Mouse (Mus musculus) forebrain, embryonic 15.5 days (tissue): ENCODE results near the gene Lmtk2. TPM values are rescaled to one million over a fixed set of nuclear protein-coding genes. Genes with fewer than 3 reads are reported as not detected.

Source experiments
- ATAC-seq: fragments of 200-750 bp; cut with Nextera tagmentation; replicated peaks from 2 replicates; pipeline ENCODE4 v1.8.0; 2017; ENCODE audit warnings: mild to moderate bottlenecking, moderate TSS enrichment, moderate library complexity
- H3K27ac ChIP-seq: fragments of 300-500 bp; sonication (generic); replicated peaks from 2 replicates; pipeline ENCODE4 v1.5.1; 2015; ENCODE audit warnings: mild to moderate bottlenecking, inconsistent platforms
- H3K27me3 ChIP-seq: fragments of 300-500 bp; sonication (generic); 2 replicates; pipeline ENCODE4 v1.6.1; 2015; ENCODE audit warnings: inconsistent platforms
- H3K36me3 ChIP-seq: fragments of 300-500 bp; sonication (generic); 2 replicates; pipeline ENCODE4 v1.6.1; 2015; ENCODE audit warnings: mild to moderate bottlenecking, inconsistent platforms
- H3K4me1 ChIP-seq: fragments of 300-500 bp; sonication (generic); 2 replicates; pipeline ENCODE4 v1.6.1; 2015; ENCODE audit warnings: inconsistent platforms
- H3K4me2 ChIP-seq: fragments of 300-500 bp; sonication (generic); replicated peaks from 2 replicates; pipeline ENCODE4 v1.6.1; 2015; ENCODE audit warnings: mild to moderate bottlenecking, inconsistent platforms
- H3K4me3 ChIP-seq: fragments of 300-500 bp; sonication (generic); 2 replicates; pipeline ENCODE4 v1.5.1; 2015; ENCODE audit warnings: mild to moderate bottlenecking, inconsistent platforms
- H3K9ac ChIP-seq: fragments of 300-500 bp; sonication (generic); replicated peaks from 2 replicates; pipeline ENCODE4 v1.6.1; 2015; ENCODE audit warnings: mild to moderate bottlenecking, inconsistent platforms
- H3K9me3 ChIP-seq: fragments of 300-500 bp; sonication (generic); 2 replicates; pipeline ENCODE4 v1.6.1; 2016; ENCODE audit warnings: inconsistent platforms
- WGBS: fragments of 180-500 bp; shearing (Covaris S2); methylation state at CpG from one replicate; pipeline ENCODE4 v1.1.7; 2015; ENCODE audit warnings: mixed read lengths; 5-methylcytosine and 5-hydroxymethylcytosine counted together
- polyA plus RNA-seq: library from polyadenylated mRNA; unstranded; fragments of >200 nt; fragmentation: Nextera tagmentation; extraction: Ambion mirVana; gene quantifications from 2 replicates; pipeline ENCODE4 v1.2.1, GENCODE M21; 2015

Lmtk2 gene
- polyA plus RNA-seq, 1 experiment from 2014 or later, result 8.4 TPM

GRCm38 (mm10) chr5:144084271-144084670, 16.0 kb upstream of the Lmtk2 start:
- ATAC-seq, result no peak
- WGBS, result 62% methylated on average over 4 of the region's 4 CpGs
- Histone ChIP-seq H3K9me3 (no peaks in the 10 kb centered on the region), H3K27ac (no peak overlapping the region), H3K27me3 (no peaks in the 10 kb centered on the region), H3K9ac (no peak overlapping the region), H3K4me3 (no peak overlapping the region), H3K4me2 (no peak overlapping the region), H3K4me1 (peaks cover 3% of the 10 kb centered on the region; the same call in 1 of the 2 replicates), H3K36me3 (no peaks in the 10 kb centered on the region)

GRCm38 (mm10) chr5:144085696-144086095, 14.5 kb upstream of the Lmtk2 start:
- H3K4me2 ChIP-seq, result no peak overlapping the region
- H3K27me3 ChIP-seq, result no peaks in the 10 kb centered on the region
- peaks cover 2% of the 10 kb centered on the region; the same call in 1 of the 2 replicates for H3K4me1 ChIP-seq
- no peak overlapping the region for H3K27ac ChIP-seq
- WGBS, result 79% methylated on average over 6 of the region's 6 CpGs
- no peaks in the 10 kb centered on the region for H3K36me3 ChIP-seq
- H3K9me3 ChIP-seq, result no peaks in the 10 kb centered on the region
- no peak overlapping the region for H3K9ac ChIP-seq
- ATAC-seq, result no peak
- H3K4me3 ChIP-seq, result no peak overlapping the region

DNA sequence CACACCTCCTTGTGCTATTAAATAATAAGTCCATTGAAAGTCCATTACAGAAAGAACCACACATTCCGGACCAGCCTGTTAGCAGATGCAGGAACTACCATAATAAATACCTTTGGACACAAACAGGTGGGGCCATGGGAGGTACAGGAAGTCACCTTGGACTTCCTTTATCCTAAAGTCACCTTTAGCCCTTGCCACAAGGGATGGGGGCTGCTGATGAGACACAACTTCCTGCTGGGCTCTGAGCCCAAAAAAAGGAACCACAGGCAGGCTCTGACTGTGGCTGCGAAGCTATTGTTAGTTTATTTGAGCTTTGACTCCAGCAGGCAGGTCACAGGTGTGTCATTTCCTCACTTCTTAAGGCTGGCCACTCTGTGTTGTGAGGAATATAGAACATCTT, 13.7 kb upstream of the Lmtk2 start:
- no peaks in the 10 kb centered on the region for H3K27me3 ChIP-seq
- WGBS, result 63% methylated on average over 2 of the region's 2 CpGs
- no peaks in the 10 kb centered on the region for H3K4me1 ChIP-seq
- H3K27ac ChIP-seq, result no peak overlapping the region
- H3K36me3 ChIP-seq, result no peaks in the 10 kb centered on the region
- no peaks in the 10 kb centered on the region for H3K9me3 ChIP-seq
- no peak overlapping the region for H3K9ac ChIP-seq
- H3K4me2 ChIP-seq, result no peak overlapping the region
- H3K4me3 ChIP-seq, result no peak overlapping the region
- no peak for ATAC-seq

- no peak for ATAC-seq
- Histone ChIP-seq H3K27ac (no peak overlapping the region), H3K27me3 (no peaks in the 10 kb centered on the region), H3K9ac (no peak overlapping the region), H3K4me2 (no peak overlapping the region), H3K9me3 (no peaks in the 10 kb centered on the region), H3K4me1 (no peaks in the 10 kb centered on the region), H3K4me3 (no peak overlapping the region), H3K36me3 (no peaks in the 10 kb centered on the region)
- 85% methylated on average over 2 of the region's 2 CpGs for WGBS
Observed at GRCm38 (mm10) chr5:144088354-144088753, 11.9 kb upstream of the Lmtk2 start.

GRCm38 (mm10) chr5:144095461-144095970, 4.7 kb upstream of the Lmtk2 start:
- Histone ChIP-seq H3K27ac (no peak overlapping the region), H3K9me3 (no peaks in the 10 kb centered on the region), H3K4me1 (no peaks in the 10 kb centered on the region), H3K9ac (no peak overlapping the region), H3K27me3 (peaks cover 8% of the 10 kb centered on the region; the same call in 1 of the 2 replicates), H3K4me2 (no peak overlapping the region), H3K4me3 (no peak overlapping the region), H3K36me3 (no peaks in the 10 kb centered on the region)
- no peak for ATAC-seq
- 80% methylated on average over 6 of the region's 6 CpGs for WGBS

GRCm38 (mm10) chr5:144097902-144098639, 2.2 kb upstream of the Lmtk2 start:
- Histone ChIP-seq H3K27ac (no peak overlapping the region), H3K27me3 (peaks cover 8% of the 10 kb centered on the region; the same call in 1 of the 2 replicates), H3K4me1 (peaks cover 16% of the 10 kb centered on the region), H3K36me3 (no peaks in the 10 kb centered on the region), H3K4me2 (no peak overlapping the region), H3K9ac (no peak overlapping the region), H3K9me3 (no peaks in the 10 kb centered on the region), H3K4me3 (no peak overlapping the region)
- no peak for ATAC-seq
- 46% methylated on average over 16 of the region's 16 CpGs for WGBS

GRCm38 (mm10) chr5:144098640-144098929, 1.7 kb upstream of the Lmtk2 start:
- no peak overlapping the region for H3K4me3 ChIP-seq
- no peak overlapping the region for H3K4me2 ChIP-seq
- H3K27ac ChIP-seq, result no peak overlapping the region
- H3K9me3 ChIP-seq, result no peaks in the 10 kb centered on the region
- ATAC-seq, result no peak
- no peaks in the 10 kb centered on the region for H3K36me3 ChIP-seq
- WGBS, result 34% methylated on average over 8 of the region's 8 CpGs
- H3K27me3 ChIP-seq, result peaks cover 8% of the 10 kb centered on the region; the same call in 1 of the 2 replicates
- H3K4me1 ChIP-seq, result peaks cover 16% of the 10 kb centered on the region
- H3K9ac ChIP-seq, result no peak overlapping the region

DNA sequence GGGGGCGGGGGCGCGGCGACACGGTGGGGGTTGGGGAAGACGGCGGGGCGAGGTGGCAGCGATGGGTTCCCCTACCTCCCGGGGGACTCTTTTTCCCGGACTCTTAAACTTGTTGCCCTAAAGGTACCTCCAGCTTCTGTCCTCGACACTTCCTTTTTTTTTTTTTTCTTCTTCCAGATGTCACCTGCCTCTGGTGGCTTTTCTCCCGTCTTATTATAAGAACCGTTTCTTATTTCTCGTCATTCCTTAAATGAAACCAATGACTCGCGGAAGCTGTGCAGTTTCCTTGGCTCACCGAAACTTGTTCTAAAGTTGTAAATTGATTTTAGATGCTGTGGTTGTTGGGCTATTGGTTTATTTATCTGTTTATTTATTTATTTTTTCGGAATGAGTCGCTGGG, 712 bp downstream of the Lmtk2 start:
- H3K9ac ChIP-seq, result peak overlapping the region; percentile 89
- H3K36me3 ChIP-seq, result no peaks in the 10 kb centered on the region
- no peaks in the 10 kb centered on the region for H3K9me3 ChIP-seq
- H3K4me3 ChIP-seq, result peak overlapping the region; percentile 88
- peaks cover 16% of the 10 kb centered on the region for H3K4me1 ChIP-seq
- WGBS, result 2% methylated on average over 20 of the region's 20 CpGs
- H3K27me3 ChIP-seq, result peaks cover 8% of the 10 kb centered on the region; the same call in 1 of the 2 replicates
- peak overlapping the region; percentile 59 for H3K4me2 ChIP-seq
- H3K27ac ChIP-seq, result peak overlapping the region; percentile 95
- no peak; the same call in 1 of the 2 replicates for ATAC-seq

DNA sequence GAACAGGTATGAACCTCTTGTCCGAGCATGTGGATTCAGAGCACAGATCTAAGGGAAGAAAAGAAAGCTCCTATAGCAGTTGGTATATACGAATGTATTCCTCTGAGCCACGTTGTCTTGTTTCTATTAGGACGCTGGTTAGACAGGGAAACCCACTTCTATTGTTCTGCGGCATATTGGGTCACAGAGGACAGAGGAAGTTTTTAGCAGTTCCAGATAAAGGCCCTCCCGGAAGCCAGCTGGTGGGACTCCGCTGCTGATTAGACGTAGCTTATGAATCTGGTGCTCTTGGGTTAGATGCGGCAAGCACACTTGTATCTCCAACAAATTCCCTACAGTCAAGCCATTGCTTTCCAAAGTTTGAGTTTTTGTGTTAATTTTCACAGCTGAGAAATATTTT, 4.8 kb downstream of the Lmtk2 start:
- WGBS, result 69% methylated on average over 9 of the region's 9 CpGs
- Histone ChIP-seq H3K27me3 (no peaks in the 10 kb centered on the region), H3K4me1 (peaks cover 16% of the 10 kb centered on the region), H3K9ac (no peak overlapping the region), H3K36me3 (no peaks in the 10 kb centered on the region), H3K4me2 (no peak overlapping the region), H3K4me3 (no peak overlapping the region), H3K9me3 (no peaks in the 10 kb centered on the region), H3K27ac (no peak overlapping the region)
- no peak for ATAC-seq

GRCm38 (mm10) chr5:144105471-144106129, 5.4 kb downstream of the Lmtk2 start:
- Histone ChIP-seq H3K27me3 (no peaks in the 10 kb centered on the region), H3K4me2 (no peak overlapping the region), H3K4me3 (no peak overlapping the region), H3K4me1 (peaks cover 16% of the 10 kb centered on the region), H3K27ac (no peak overlapping the region), H3K36me3 (no peaks in the 10 kb centered on the region), H3K9ac (no peak overlapping the region), H3K9me3 (no peaks in the 10 kb centered on the region)
- 72% methylated on average over 6 of the region's 6 CpGs for WGBS
- no peak for ATAC-seq

DNA sequence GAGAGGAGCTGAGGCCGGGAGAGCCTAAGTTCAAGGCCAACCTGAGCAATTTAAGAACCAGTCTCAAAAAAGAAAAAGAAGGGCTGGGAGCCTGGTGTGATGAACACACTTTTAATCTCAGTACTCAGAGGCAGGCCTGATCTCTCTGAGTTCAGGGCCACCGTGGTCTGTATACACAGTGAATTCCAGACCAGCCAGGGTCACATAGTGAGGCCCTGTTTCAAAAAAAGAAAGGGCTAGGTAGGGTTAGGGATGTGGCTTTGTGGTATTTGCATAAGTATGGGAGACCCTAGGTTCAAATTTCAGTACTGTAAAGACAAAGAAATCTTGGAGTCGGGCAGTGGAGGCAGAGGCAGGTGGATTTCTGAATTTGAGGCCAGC, 5.9 kb downstream of the Lmtk2 start:
- Histone ChIP-seq H3K36me3 (no peaks in the 10 kb centered on the region), H3K9me3 (no peaks in the 10 kb centered on the region), H3K4me3 (no peak overlapping the region), H3K9ac (no peak overlapping the region), H3K27me3 (no peaks in the 10 kb centered on the region), H3K4me2 (no peak overlapping the region), H3K4me1 (peaks cover 14% of the 10 kb centered on the region), H3K27ac (no peak overlapping the region)
- no peak for ATAC-seq
- WGBS, result 91% methylated on average over 3 of the region's 3 CpGs

DNA sequence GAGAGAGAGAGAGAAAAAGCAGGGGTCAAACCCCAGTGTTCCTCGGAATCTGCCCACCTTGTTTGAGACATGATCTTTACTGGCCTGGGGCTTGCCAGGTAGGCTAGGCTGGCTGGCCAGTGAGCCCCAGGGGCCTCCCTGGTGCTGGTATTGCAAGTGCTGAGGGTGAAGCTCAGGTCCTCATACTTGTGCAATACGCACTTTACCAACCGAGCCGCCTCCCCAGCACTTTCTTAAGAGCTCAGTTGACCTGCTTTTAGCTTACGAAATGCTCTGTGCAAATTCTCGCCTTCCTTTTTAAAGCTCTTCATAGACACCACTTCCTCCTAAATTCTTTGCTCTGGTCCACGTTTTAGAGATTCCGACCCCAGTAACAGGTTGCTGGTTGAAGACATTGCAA, 9.0 kb downstream of the Lmtk2 start:
- no peak overlapping the region for H3K9ac ChIP-seq
- no peak overlapping the region for H3K4me3 ChIP-seq
- WGBS, result 93% methylated on average over 8 of the region's 8 CpGs
- H3K36me3 ChIP-seq, result no peaks in the 10 kb centered on the region
- H3K9me3 ChIP-seq, result no peaks in the 10 kb centered on the region
- no peak overlapping the region for H3K27ac ChIP-seq
- H3K27me3 ChIP-seq, result no peaks in the 10 kb centered on the region
- no peak for ATAC-seq
- no peak overlapping the region for H3K4me2 ChIP-seq
- H3K4me1 ChIP-seq, result peaks cover 6% of the 10 kb centered on the region
